Mouse (Mus musculus) CH12.LX (cell line): ENCODE data around the gene Ube3c. TPM values are rescaled to one million over a fixed set of nuclear protein-coding genes. Genes with fewer than 3 reads are reported as not detected.
A peak's percentile ranks its signal among the peaks of the same experiment; 100 is the strongest.

Source experiments
- DNase-seq: peaks from one replicate; pipeline ENCODE4 v3.0.0-alpha.2; 2013; ENCODE audit errors: extremely low read depth
- H3K27ac ChIP-seq: 2 replicates; pipeline ENCODE4 v1.5.1; 2012; ENCODE audit warnings: low read depth, mild to moderate bottlenecking, control low read depth, moderate library complexity; ENCODE audit not compliant: insufficient read depth
- H3K27me3 ChIP-seq: replicated peaks from 2 replicates; pipeline ENCODE3; 2012; ENCODE audit warnings: inconsistent platforms
- H3K36me3 ChIP-seq, 2 experiments: replicated peaks in 1 of 2; 2 replicates each; pipeline versions ENCODE3 to v1.6.1; 2012; ENCODE audit warnings: inconsistent platforms in 1 of 2, low read length in 1 of 2, mild to moderate bottlenecking in 1 of 2, mixed read lengths in 1 of 2, moderate library complexity in 1 of 2; ENCODE audit not compliant: control insufficient read depth in 1 of 2, insufficient read depth in 1 of 2
- H3K4me1 ChIP-seq, 2 experiments: 2 replicates each; pipeline ENCODE4 v1.6.1; 2012; ENCODE audit warnings: inconsistent platforms in 1 of 2, moderate library complexity in 1 of 2; ENCODE audit not compliant: insufficient read depth in 2 of 2, control insufficient read depth in 1 of 2
- H3K4me2 ChIP-seq: 2 replicates; pipeline ENCODE4 v1.6.1; 2012; ENCODE audit warnings: low read depth, mild to moderate bottlenecking, control low read depth; ENCODE audit not compliant: poor library complexity, insufficient read depth, severe bottlenecking
- H3K4me3 ChIP-seq, 3 experiments: fragments of 150-350 bp in 1 of 3; sonication (generic) in 1 of 3; replicated peaks in 1 of 3; 2 replicates each; pipeline versions ENCODE3 to v1.5.1; 2011 to 2012; ENCODE audit warnings: low read depth in 2 of 3, low read length in 2 of 3, mild to moderate bottlenecking in 2 of 3, moderate library complexity in 2 of 3, control low read depth in 1 of 3, improper control_type of control experiment in 1 of 3, inconsistent platforms in 1 of 3, mixed read lengths in 1 of 3; ENCODE audit not compliant: poor library complexity in 1 of 3
- H3K79me2 ChIP-seq: replicated peaks from 2 replicates; pipeline ENCODE4 v1.6.1; 2012; ENCODE audit warnings: mild to moderate bottlenecking, moderate library complexity; ENCODE audit not compliant: control insufficient read depth, poor library complexity, insufficient read depth, severe bottlenecking; ENCODE audit errors: extremely low read depth
- H3K9ac ChIP-seq: 2 replicates; pipeline ENCODE4 v1.6.1; 2012; ENCODE audit warnings: low read depth, mild to moderate bottlenecking, control low read depth, moderate library complexity; ENCODE audit not compliant: insufficient read depth
- H3K9me3 ChIP-seq: replicated peaks from 2 replicates; pipeline ENCODE3; 2012; ENCODE audit warnings: low read length, inconsistent platforms, mixed read lengths
- BHLHE40 ChIP-seq: IDR thresholded peaks from 2 replicates; pipeline ENCODE4 v1.6.1; 2011; ENCODE audit warnings: mild to moderate bottlenecking, low read depth, low read length, improper control_type of control experiment
- CHD2 ChIP-seq: IDR thresholded peaks from 2 replicates; pipeline ENCODE4 v1.6.1; 2011; ENCODE audit warnings: low read length, improper control_type of control experiment
- CTCF ChIP-seq, 2 experiments: IDR thresholded peaks in 1 of 2; conservative IDR thresholded peaks in 1 of 2; 2 replicates each; pipeline ENCODE4 v1.5.1; 2011 to 2012; ENCODE audit warnings: low read depth in 2 of 2, low read length in 2 of 2, improper control_type of control experiment in 1 of 2, inconsistent platforms in 1 of 2, mild to moderate bottlenecking in 1 of 2, moderate library complexity in 1 of 2
- E2F4 ChIP-seq: IDR thresholded peaks from 2 replicates; pipeline ENCODE4 v1.6.1; 2011; ENCODE audit warnings: low read depth, low read length, improper control_type of control experiment; ENCODE audit not compliant: insufficient replicate concordance
- GABPA ChIP-seq: IDR thresholded peaks from 2 replicates; pipeline ENCODE4 v1.6.1; 2012; ENCODE audit warnings: low read depth, low read length, improper control_type of control experiment, inconsistent platforms; ENCODE audit not compliant: insufficient replicate concordance
- IRF4 ChIP-seq: IDR thresholded peaks from 2 replicates; pipeline ENCODE4 v1.6.1; 2014; ENCODE audit warnings: low read depth, mild to moderate bottlenecking, inconsistent platforms, low read length, improper control_type of control experiment
- MEF2A ChIP-seq: IDR thresholded peaks from 2 replicates; pipeline ENCODE4 v1.6.1; 2014; ENCODE audit warnings: low read depth, mild to moderate bottlenecking, inconsistent platforms, low read length, improper control_type of control experiment, borderline replicate concordance
- MXI1 ChIP-seq: IDR thresholded peaks from 2 replicates; pipeline ENCODE4 v1.6.1; 2011; ENCODE audit warnings: mild to moderate bottlenecking, low read depth, low read length, improper control_type of control experiment
- NELFE ChIP-seq: IDR thresholded peaks from 2 replicates; pipeline ENCODE4 v1.6.1; 2011; ENCODE audit warnings: low read depth, low read length, improper control_type of control experiment
- NRF1 ChIP-seq: IDR thresholded peaks from 2 replicates; pipeline ENCODE4 v1.6.1; 2014; ENCODE audit warnings: low read depth, mild to moderate bottlenecking, inconsistent platforms, low read length, improper control_type of control experiment, moderate library complexity
- RAD21 ChIP-seq: IDR thresholded peaks from 2 replicates; pipeline ENCODE4 v1.6.1; 2011; ENCODE audit warnings: low read depth, mild to moderate bottlenecking, low read length, improper control_type of control experiment, moderate library complexity
- RCOR1 ChIP-seq: conservative IDR thresholded peaks from 2 replicates; pipeline ENCODE4 v1.6.1; 2012; ENCODE audit warnings: low read depth, mild to moderate bottlenecking, inconsistent platforms, low read length, improper control_type of control experiment
- SIN3A ChIP-seq: IDR thresholded peaks from 2 replicates; pipeline ENCODE4 v1.6.1; 2012; ENCODE audit warnings: low read length, improper control_type of control experiment, inconsistent platforms
- SMC3 ChIP-seq: IDR thresholded peaks from 2 replicates; pipeline ENCODE4 v1.6.1; 2011; ENCODE audit warnings: low read depth, low read length, improper control_type of control experiment
- TBP ChIP-seq: conservative IDR thresholded peaks from 2 replicates; pipeline ENCODE4 v1.6.1; 2011; ENCODE audit warnings: low read depth, low read length, improper control_type of control experiment
- UBTF ChIP-seq: IDR thresholded peaks from 2 replicates; pipeline ENCODE4 v1.6.1; 2012; ENCODE audit warnings: low read depth, mild to moderate bottlenecking, inconsistent platforms, low read length, improper control_type of control experiment, moderate library complexity
- USF1 ChIP-seq: IDR thresholded peaks from 2 replicates; pipeline ENCODE4 v1.6.1; 2014; ENCODE audit warnings: low read depth, mild to moderate bottlenecking, inconsistent platforms, low read length, improper control_type of control experiment
- ZNF384 ChIP-seq: IDR thresholded peaks from 2 replicates; pipeline ENCODE4 v1.6.1; 2012; ENCODE audit warnings: low read depth, low read length, improper control_type of control experiment, inconsistent platforms
- dilution Hi-C: fragments of 300-500 bp; cut with MboI; formaldehyde crosslinking; loops from 2 replicates; pipeline ENCODE4 v1.14.3; 2020; ENCODE audit warnings: low sequenced_read_pairs; ENCODE audit not compliant: extremely low pct_unique_long_range_greater_than_20kb, extremely low pct_ligation_motif_present
- in situ Hi-C: fragments of 300-500 bp; cut with MboI; formaldehyde crosslinking; loops from 3 replicates; pipeline ENCODE4 v1.14.3; 2019; ENCODE audit warnings: low sequenced_read_pairs, low pct_ligation_motif_present, low pct_unique_long_range_greater_than_20kb, mixed read lengths
- polyA plus RNA-seq: library from polyadenylated mRNA; unstranded; fragments of >175 nt; gene quantifications from 2 replicates; pipeline ENCODE4 v1.2.1, GENCODE M21; 2012; ENCODE audit warnings: low read depth; ENCODE audit not compliant: insufficient read length
- total RNA-seq, 2 experiments: library from RNA; depleted of rRNA; stranded (reverse); fragments of 300-350 nt in 1 of 2; fragments of >200 nt in 1 of 2; gene quantifications; 2 replicates each; pipeline ENCODE4 v1.2.3; 2012 to 2014

Gene Ube3c
- total and polyA plus RNA-seq, 3 experiments: 18.4 to 24.6 (median 23.7) TPM

DNA sequence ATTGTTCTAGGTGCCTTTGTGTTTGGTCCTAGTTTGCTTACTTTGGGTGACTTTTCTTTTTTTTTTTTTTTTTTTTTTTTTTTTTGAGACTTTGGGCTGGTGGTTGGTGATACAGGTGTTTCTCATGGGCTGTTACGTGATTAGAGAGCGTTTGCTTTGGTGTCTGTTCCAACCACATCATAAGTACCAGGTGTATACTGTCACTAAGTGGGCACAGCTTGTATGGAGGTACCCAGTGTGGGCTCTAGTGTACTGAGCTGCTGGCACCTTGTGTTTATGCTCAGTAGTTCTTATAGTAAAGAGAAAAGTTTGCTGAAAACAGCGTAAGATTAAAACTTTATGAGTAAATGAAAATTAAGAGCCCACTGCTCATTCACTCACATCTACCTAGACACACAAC lies 107.4 kb downstream of the Ube3c start:
- no peak for DNase-seq
- Histone ChIP-seq H3K4me1 (no peaks in the 10 kb centered on the region), H3K9me3 (no peaks in the 10 kb centered on the region), H3K4me2 (no peak overlapping the region), H3K27me3 (no peaks in the 10 kb centered on the region), H3K9ac (no peak overlapping the region), H3K4me3 (no peak overlapping the region), H3K79me2 (no peaks in the 10 kb centered on the region), H3K27ac (no peak overlapping the region), H3K36me3 (peaks cover 24 to 60% of the 10 kb centered on the region in 2 experiments)
- dilution Hi-C loops (no loop called here), in situ Hi-C loops (no loop called here)
- TF ChIP-seq NELFE (no peak), MXI1 (no peak), E2F4 (no peak), USF1 (no peak), GABPA (no peak), IRF4 (no peak), MEF2A (no peak), UBTF (no peak)

- Histone ChIP-seq H3K27me3 (no peaks in the 10 kb centered on the region), H3K79me2 (no peaks in the 10 kb centered on the region), H3K27ac (no peak overlapping the region), H3K4me3 (no peak overlapping the region), H3K9me3 (peaks cover 3% of the 10 kb centered on the region)
- in situ Hi-C loops: loop anchor here (5.0 kb wide), 1 partner anchor 298 kb away; no protein-coding TSS in a partner anchor
- TF ChIP-seq BHLHE40: no peak
- no peak for TF ChIP-seq CTCF (conservative IDR thresholded peaks at IDR 0.05 in 1 of 2, IDR thresholded peaks at IDR 0.05 in 1 of 2; ENCODE audit: low read depth in 2 of 2, low read length in 2 of 2)
- TF ChIP-seq TBP: no peak
- TF ChIP-seq SIN3A: no peak
- TF ChIP-seq RCOR1: no peak
- TF ChIP-seq, all 38 proteins: peak for 0
- Histone ChIP-seq H3K9ac (no peak overlapping the region), H3K4me2 (no peak overlapping the region), H3K4me1 (no peaks in the 10 kb centered on the region), H3K36me3 (peaks cover 0 to 11% of the 10 kb centered on the region in 2 experiments)
- dilution Hi-C loops: no loop called here
- no peak for DNase-seq
Measured at GRCm38 (mm10) chr5:29685085-29685484, 116.0 kb downstream of the Ube3c start.

GRCm38 (mm10) chr5:29687671-29688070 lies 118.6 kb downstream of the Ube3c start:
- Histone ChIP-seq H3K27ac (no peak overlapping the region), H3K4me3 (no peak overlapping the region), H3K9ac (no peak overlapping the region), H3K79me2 (no peaks in the 10 kb centered on the region), H3K9me3 (no peaks in the 10 kb centered on the region), H3K4me2 (no peak overlapping the region), H3K36me3 (peaks cover 0 to 3% of the 10 kb centered on the region in 2 experiments), H3K27me3 (no peaks in the 10 kb centered on the region), H3K4me1 (no peaks in the 10 kb centered on the region)
- dilution Hi-C loops: no loop called here
- in situ Hi-C loops: loop anchor here (5.0 kb wide), 1 partner anchor 300 kb away; no protein-coding TSS in a partner anchor
- TF ChIP-seq CHD2: no peak
- 0 out of 2 replicates have a peak, but pooled peaks have one; percentile 23 for TF ChIP-seq NRF1
- TF ChIP-seq CTCF (conservative IDR thresholded peaks at IDR 0.05 in 1 of 2, IDR thresholded peaks at IDR 0.05 in 1 of 2; ENCODE audit: low read depth in 2 of 2, low read length in 2 of 2): peak; percentile 45 to 88; a peak in 3 of 4 replicates
- TF ChIP-seq RCOR1: no peak
- 0 out of 2 replicates have a peak, but pooled peaks have one; percentile 20 for TF ChIP-seq IRF4
- TF ChIP-seq SMC3: peak; percentile 69
- peak; percentile 56 for TF ChIP-seq RAD21
- TF ChIP-seq NELFE: peak; percentile 37; the same call in 1 of the 2 replicates
- TF ChIP-seq ZNF384: no peak
- peak; percentile 39 for DNase-seq
